Mouse (Mus musculus) CH12F3 (cell line): ENCODE results near the gene Cyyr1.
"Not testable (repeated sequence)": the region's sequence is repeated elsewhere in the genome, so short reads cannot be mapped to it uniquely, and the experiment has no call there.

Experiments
- in situ Hi-C: fragments of 300-500 bp; cut with MboI; formaldehyde crosslinking; loops from 2 replicates; pipeline ENCODE4 v1.14.3; 2020; ENCODE audit warnings: low sequenced_read_pairs

The Cyyr1 gene

GRCm38 (mm10) chr16:85553297-85553696 is at the start of gene Cyyr1:
TSS of gene Cyyr1 (minus strand) at chr16:85553397.
- in situ Hi-C loops: not testable (repeated sequence)

- in situ Hi-C loops: no loop called here
These were observed 35.6 kb upstream of the Cyyr1 start for GRCm38 (mm10) chr16:85588844-85589243.

GRCm38 (mm10) chr16:85587573-85588226 is 34.5 kb upstream of the Cyyr1 start:
- in situ Hi-C loops: no loop called here

GRCm38 (mm10) chr16:85566474-85566873 is 13.3 kb upstream of the Cyyr1 start:
- in situ Hi-C loops: no loop called here

GRCm38 (mm10) chr16:85553838-85554237 is 641 bp upstream of the Cyyr1 start:
- in situ Hi-C loops: no loop called here

- in situ Hi-C loops: not testable (repeated sequence)
These were observed 1.2 kb downstream of the Cyyr1 start for GRCm38 (mm10) chr16:85551976-85552375.

GRCm38 (mm10) chr16:85549971-85550567 is 3.1 kb downstream of the Cyyr1 start:
- in situ Hi-C loops: no loop called here

- in situ Hi-C loops: no loop called here
These were observed 6.7 kb downstream of the Cyyr1 start for GRCm38 (mm10) chr16:85546519-85546918.

- in situ Hi-C loops: no loop called here
These were observed 11.4 kb downstream of the Cyyr1 start for GRCm38 (mm10) chr16:85541676-85542273.

- in situ Hi-C loops: no loop called here
These were observed 12.2 kb downstream of the Cyyr1 start for GRCm38 (mm10) chr16:85541023-85541422.

GRCm38 (mm10) chr16:85538367-85538766 is 14.8 kb downstream of the Cyyr1 start:
- in situ Hi-C loops: no loop called here

- in situ Hi-C loops: no loop called here
These were observed 17.1 kb downstream of the Cyyr1 start for GRCm38 (mm10) chr16:85536075-85536474.

GRCm38 (mm10) chr16:85527743-85528620 is 25.2 kb downstream of the Cyyr1 start:
- in situ Hi-C loops: no loop called here

GRCm38 (mm10) chr16:85524589-85524988 is 28.6 kb downstream of the Cyyr1 start:
- in situ Hi-C loops: no loop called here

- in situ Hi-C loops: no loop called here
These were observed 45.9 kb downstream of the Cyyr1 start for GRCm38 (mm10) chr16:85507264-85507663.

GRCm38 (mm10) chr16:85505108-85505507 is 48.1 kb downstream of the Cyyr1 start:
- in situ Hi-C loops: no loop called here

GRCm38 (mm10) chr16:85503416-85503815 is 49.8 kb downstream of the Cyyr1 start:
- in situ Hi-C loops: no loop called here

- in situ Hi-C loops: no loop called here
These were observed 57.4 kb downstream of the Cyyr1 start for GRCm38 (mm10) chr16:85495837-85496236.

GRCm38 (mm10) chr16:85488105-85488607 is 65.0 kb downstream of the Cyyr1 start:
- in situ Hi-C loops: no loop called here

GRCm38 (mm10) chr16:85487266-85487665 is 65.9 kb downstream of the Cyyr1 start:
- in situ Hi-C loops: no loop called here

GRCm38 (mm10) chr16:85484557-85484956 is 68.6 kb downstream of the Cyyr1 start:
- in situ Hi-C loops: no loop called here
